Mouse (Mus musculus) forebrain, embryonic 16.5 days (tissue): ENCODE measurements around the gene Usp15. TPM values are rescaled to one million over a fixed set of nuclear protein-coding genes. Genes with fewer than 3 reads are reported as not detected.

ENCODE experiments used
- ATAC-seq: fragments of 200-750 bp; cut with Nextera tagmentation; 2 replicates; pipeline ENCODE4 v1.8.0; 2017; ENCODE audit warnings: mild to moderate bottlenecking, moderate library complexity
- H3K27ac ChIP-seq: fragments of 300-500 bp; sonication (generic); 2 replicates; pipeline ENCODE4 v1.5.1; 2014; ENCODE audit warnings: low read length, control low read depth
- H3K27me3 ChIP-seq: fragments of 300-500 bp; sonication (generic); replicated peaks from 2 replicates; pipeline ENCODE4 v1.6.1; 2014; ENCODE audit warnings: low read length; ENCODE audit not compliant: control insufficient read depth, insufficient read depth
- H3K36me3 ChIP-seq: fragments of 300-500 bp; sonication (generic); 2 replicates; pipeline ENCODE4 v1.6.1; 2014; ENCODE audit not compliant: control insufficient read depth, insufficient read depth
- H3K4me1 ChIP-seq: fragments of 300-500 bp; sonication (generic); replicated peaks from 2 replicates; pipeline ENCODE4 v1.6.1; 2014; ENCODE audit warnings: low read length; ENCODE audit not compliant: control insufficient read depth, insufficient read depth
- H3K4me2 ChIP-seq: fragments of 300-500 bp; sonication (generic); 2 replicates; pipeline ENCODE4 v1.6.1; 2014; ENCODE audit warnings: mild to moderate bottlenecking, low read length, control low read depth
- H3K4me3 ChIP-seq: fragments of 300-500 bp; sonication (generic); replicated peaks from 2 replicates; pipeline ENCODE4 v1.5.1; 2014; ENCODE audit warnings: mild to moderate bottlenecking, low read length, control low read depth
- H3K9ac ChIP-seq: fragments of 300-500 bp; sonication (generic); replicated peaks from 2 replicates; pipeline ENCODE4 v1.6.1; 2014; ENCODE audit warnings: low read depth, low read length, control low read depth
- H3K9me3 ChIP-seq: fragments of 300-500 bp; sonication (generic); 2 replicates; pipeline ENCODE4 v1.6.1; 2016; ENCODE audit warnings: low read length; ENCODE audit not compliant: control insufficient read depth
- WGBS: fragments of 180-500 bp; shearing (Covaris S2); extraction: QIAGEN DNeasy Blood & Tissue Kit; methylation state at CpG from one replicate; pipeline ENCODE4 v1.1.7; 2014; 5-methylcytosine and 5-hydroxymethylcytosine counted together
- polyA plus RNA-seq: library from polyadenylated mRNA; unstranded; fragments of >200 nt; fragmentation: Nextera tagmentation; extraction: Ambion mirVana; gene quantifications from 2 replicates; pipeline ENCODE4 v1.2.1, GENCODE M21; 2015

Gene Usp15
- polyA plus RNA-seq, 1 experiment from 2014 or later = 78.2 TPM

DNA sequence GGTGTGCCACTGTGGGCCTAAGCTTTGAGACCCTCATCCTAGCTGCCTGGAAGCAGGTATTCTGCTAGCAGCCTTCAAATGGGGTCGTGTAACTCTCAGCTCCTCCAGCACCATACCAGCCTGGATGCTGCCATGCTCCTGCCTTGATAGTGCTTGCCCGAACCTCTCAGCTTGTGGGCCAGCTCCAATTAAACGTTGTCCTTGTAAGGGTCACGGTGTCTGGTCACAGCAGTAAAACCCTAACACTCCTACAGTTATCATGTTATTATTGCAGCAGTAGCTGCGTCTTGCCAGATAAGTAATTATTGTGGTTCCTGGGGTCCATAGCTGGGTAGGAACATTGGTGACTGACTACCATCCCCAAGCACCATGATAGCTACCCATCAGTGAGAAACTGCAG lies 4.2 kb upstream of the Usp15 start:
- H3K4me2 ChIP-seq = no peak overlapping the region
- no peaks in the 10 kb centered on the region for H3K36me3 ChIP-seq
- no peak for ATAC-seq
- no peaks in the 10 kb centered on the region for H3K4me1 ChIP-seq
- H3K27ac ChIP-seq = no peak overlapping the region
- 92% methylated on average over 5 of the region's 5 CpGs for WGBS
- no peaks in the 10 kb centered on the region for H3K9me3 ChIP-seq
- no peak overlapping the region for H3K9ac ChIP-seq
- H3K4me3 ChIP-seq = no peak overlapping the region
- no peaks in the 10 kb centered on the region for H3K27me3 ChIP-seq

DNA sequence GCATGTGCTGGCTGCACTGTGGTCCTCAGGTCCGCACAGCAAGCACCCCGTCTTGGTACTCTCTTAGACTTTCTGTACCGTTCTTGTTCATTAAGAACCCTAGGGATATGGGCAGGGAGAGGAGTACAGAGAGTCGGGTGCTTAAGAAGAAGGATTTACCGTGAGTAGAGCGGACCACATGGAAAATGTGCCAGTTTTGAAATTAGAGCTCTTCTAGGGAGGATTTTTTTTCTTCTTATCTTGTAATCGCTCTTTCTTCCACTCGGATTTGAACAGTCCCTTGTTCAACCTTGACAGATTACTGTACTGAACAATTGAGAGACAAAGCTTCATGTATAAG lies 3.5 kb upstream of the Usp15 start:
- WGBS = 89% methylated on average over 8 of the region's 8 CpGs
- Histone ChIP-seq H3K4me2 (no peak overlapping the region), H3K4me3 (no peak overlapping the region), H3K27ac (no peak overlapping the region), H3K36me3 (no peaks in the 10 kb centered on the region), H3K4me1 (peaks cover 4% of the 10 kb centered on the region), H3K27me3 (no peaks in the 10 kb centered on the region), H3K9ac (no peak overlapping the region), H3K9me3 (no peaks in the 10 kb centered on the region)
- no peak for ATAC-seq

DNA sequence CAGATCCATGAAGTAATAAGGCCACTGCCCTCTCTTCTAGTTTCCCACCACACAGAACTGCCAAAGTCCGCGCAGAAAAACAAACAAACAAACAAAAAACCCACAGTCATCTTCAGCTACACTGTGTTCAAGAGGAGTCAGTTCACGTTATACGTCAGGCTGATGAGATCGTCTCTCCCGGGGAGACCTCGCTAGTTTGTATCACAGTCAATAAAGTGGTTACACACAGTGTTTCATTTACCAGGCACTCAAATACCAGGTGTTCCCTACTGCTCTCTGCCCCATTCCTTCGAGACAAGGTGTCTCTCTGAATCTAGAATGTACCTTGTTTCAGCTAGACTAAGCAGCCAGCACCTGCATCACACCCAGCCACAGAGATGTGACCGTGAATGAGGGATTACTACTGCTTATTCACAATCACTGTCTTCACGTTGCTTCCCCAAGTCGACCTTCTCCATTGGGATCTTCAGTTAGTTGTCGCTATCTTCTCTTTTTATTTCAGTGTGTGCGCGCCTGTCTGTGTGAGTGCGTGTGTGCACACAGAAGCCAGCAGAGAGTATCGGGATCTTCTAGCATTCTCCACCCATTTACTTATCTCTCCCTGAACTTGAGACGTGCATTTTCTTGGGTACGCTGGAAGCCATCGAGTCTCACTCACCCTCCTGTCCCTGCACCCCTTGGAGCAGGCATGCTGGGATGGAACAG lies 3.0 kb upstream of the Usp15 start:
- peaks cover 8% of the 10 kb centered on the region for H3K4me1 ChIP-seq
- H3K27ac ChIP-seq = no peak overlapping the region
- no peaks in the 10 kb centered on the region for H3K27me3 ChIP-seq
- ATAC-seq = no peak
- H3K4me3 ChIP-seq = no peak overlapping the region
- H3K4me2 ChIP-seq = no peak overlapping the region
- no peaks in the 10 kb centered on the region for H3K36me3 ChIP-seq
- WGBS = 89% methylated on average over 19 of the region's 19 CpGs
- no peaks in the 10 kb centered on the region for H3K9me3 ChIP-seq
- H3K9ac ChIP-seq = no peak overlapping the region

GRCm38 (mm10) chr10:123199119-123199518 lies 2.3 kb upstream of the Usp15 start:
- Histone ChIP-seq H3K27ac (no peak overlapping the region), H3K4me1 (peaks cover 8% of the 10 kb centered on the region), H3K4me3 (no peak overlapping the region), H3K27me3 (no peaks in the 10 kb centered on the region), H3K9ac (no peak overlapping the region), H3K9me3 (no peaks in the 10 kb centered on the region), H3K36me3 (no peaks in the 10 kb centered on the region), H3K4me2 (no peak overlapping the region)
- 84% methylated on average over 3 of the region's 3 CpGs for WGBS
- no peak for ATAC-seq

DNA sequence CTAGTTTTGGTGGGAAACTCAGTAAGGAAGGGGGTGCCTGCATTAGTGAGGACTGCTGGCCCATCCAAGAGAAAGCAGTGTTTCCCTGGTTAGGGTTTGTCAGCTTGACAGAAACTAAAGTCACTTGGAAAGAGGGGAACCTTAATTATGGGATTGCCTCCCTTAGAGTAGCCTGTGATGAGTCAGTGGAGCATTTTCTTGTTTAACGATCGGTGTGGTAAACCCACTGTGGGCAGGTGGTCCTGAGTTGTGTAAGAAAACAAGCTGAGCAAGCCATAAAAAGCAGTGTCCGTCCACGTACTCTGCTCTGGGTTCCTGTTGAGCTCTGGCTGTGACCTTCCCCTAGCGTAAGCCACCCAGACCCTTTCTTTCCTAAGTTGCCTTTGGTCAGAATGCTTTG lies 1.4 kb upstream of the Usp15 start:
- WGBS = 80% methylated on average over 5 of the region's 5 CpGs
- H3K27me3 ChIP-seq = no peaks in the 10 kb centered on the region
- no peak overlapping the region for H3K9ac ChIP-seq
- H3K27ac ChIP-seq = no peak overlapping the region
- no peak overlapping the region for H3K4me2 ChIP-seq
- peaks cover 8% of the 10 kb centered on the region for H3K4me1 ChIP-seq
- no peaks in the 10 kb centered on the region for H3K36me3 ChIP-seq
- no peak for ATAC-seq
- no peaks in the 10 kb centered on the region for H3K9me3 ChIP-seq
- H3K4me3 ChIP-seq = no peak overlapping the region

DNA sequence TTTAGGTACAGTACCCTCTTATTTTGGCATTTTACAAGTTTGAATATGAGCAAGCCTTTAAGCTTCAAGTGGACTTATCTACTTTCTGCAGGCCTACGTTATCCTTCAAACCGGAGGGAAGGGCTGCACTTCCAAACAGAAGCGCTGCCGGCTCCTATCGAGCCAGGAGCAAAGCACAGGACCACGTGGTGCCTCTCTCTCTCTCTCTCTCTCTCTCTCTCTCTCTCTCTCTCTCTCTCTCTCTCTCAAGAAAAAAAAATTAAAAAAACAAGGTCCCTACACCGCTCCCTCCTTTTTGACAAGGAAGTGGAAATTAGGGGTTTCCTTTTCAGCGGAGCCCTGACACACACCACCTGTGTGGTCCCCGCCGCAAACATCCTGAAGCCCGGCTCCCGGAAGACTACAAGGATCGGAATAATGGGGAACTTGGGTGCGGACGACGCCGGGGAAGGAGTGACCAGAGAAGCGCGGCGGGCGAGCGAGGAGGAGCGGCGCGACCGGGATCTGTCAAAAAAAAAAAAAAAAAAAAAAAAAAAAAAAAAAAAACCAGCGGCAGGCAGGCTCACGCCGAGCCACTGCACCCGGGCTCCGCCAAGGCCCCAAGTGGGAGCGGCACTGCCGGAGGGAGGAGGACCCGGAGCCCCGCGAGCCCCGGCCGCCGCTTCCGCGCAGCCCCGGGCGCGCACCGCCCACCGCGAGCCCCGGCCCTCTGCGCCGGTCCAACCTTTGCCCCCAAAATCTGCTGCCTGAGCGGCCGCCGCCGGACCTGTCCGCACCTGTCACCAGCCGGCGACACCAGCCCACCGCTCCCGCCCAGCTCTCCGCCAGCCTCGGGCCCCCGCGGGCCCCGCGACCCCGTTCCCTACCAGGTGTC lies 597 bp downstream of the Usp15 start:
- H3K4me2 ChIP-seq = peak overlapping the region; percentile 62
- no peaks in the 10 kb centered on the region for H3K9me3 ChIP-seq
- under 1% methylated on average over 52 of the region's 66 CpGs for WGBS
- H3K27me3 ChIP-seq = no peaks in the 10 kb centered on the region
- peak overlapping the region; percentile 94 for H3K4me3 ChIP-seq
- no peaks in the 10 kb centered on the region for H3K36me3 ChIP-seq
- H3K27ac ChIP-seq = peak overlapping the region; percentile 90
- ATAC-seq = peak; percentile 73
- H3K9ac ChIP-seq = peak overlapping the region; percentile 93
- H3K4me1 ChIP-seq = peaks cover 8% of the 10 kb centered on the region

- no peak for ATAC-seq
- H3K4me2 ChIP-seq = peak overlapping the region; percentile 62
- WGBS = 9% methylated on average over 7 of the region's 7 CpGs
Observed at GRCm38 (mm10) chr10:123195501-123195900, 1.3 kb downstream of the Usp15 start.

DNA sequence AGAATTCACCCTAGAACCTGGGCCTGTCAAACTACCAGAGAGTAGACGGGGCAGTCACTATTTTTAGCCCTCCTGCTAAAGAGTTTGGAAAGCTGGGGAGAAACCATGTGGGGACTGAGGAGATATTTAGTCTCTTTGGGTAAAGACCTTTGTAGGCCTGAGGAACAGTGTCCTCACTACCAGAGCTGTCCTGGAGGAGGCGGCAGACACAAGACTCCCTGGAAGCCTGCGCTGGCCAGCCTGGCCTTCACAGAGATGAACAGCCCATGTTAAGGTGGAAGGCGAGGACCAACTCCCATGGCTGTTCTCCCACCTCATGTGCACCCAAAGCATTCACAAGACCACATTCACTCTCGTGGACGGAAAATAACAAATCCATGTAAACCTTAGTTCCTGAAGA lies 5.8 kb downstream of the Usp15 start:
- Histone ChIP-seq H3K4me2 (no peak overlapping the region), H3K4me3 (no peak overlapping the region), H3K9me3 (no peaks in the 10 kb centered on the region), H3K27ac (no peak overlapping the region), H3K36me3 (no peaks in the 10 kb centered on the region), H3K27me3 (no peaks in the 10 kb centered on the region), H3K9ac (no peak overlapping the region), H3K4me1 (peaks cover 13% of the 10 kb centered on the region)
- WGBS = 81% methylated on average over 6 of the region's 6 CpGs
- no peak for ATAC-seq

More at GRCm38 (mm10) chr10:123195501-123195900, 1.3 kb downstream of the Usp15 start:
- H3K36me3 ChIP-seq = no peaks in the 10 kb centered on the region
- peak overlapping the region; percentile 94 for H3K4me3 ChIP-seq
- no peaks in the 10 kb centered on the region for H3K9me3 ChIP-seq
- H3K27ac ChIP-seq = no peak overlapping the region
- H3K9ac ChIP-seq = peak overlapping the region; percentile 93; the same call in 1 of the 2 replicates
- H3K27me3 ChIP-seq = no peaks in the 10 kb centered on the region
- H3K4me1 ChIP-seq = peaks cover 8% of the 10 kb centered on the region

GRCm38 (mm10) chr10:123187337-123187736 lies 9.5 kb downstream of the Usp15 start:
- ATAC-seq = no peak
- H3K36me3 ChIP-seq = no peaks in the 10 kb centered on the region
- no peaks in the 10 kb centered on the region for H3K27me3 ChIP-seq
- 69% methylated on average over 6 of the region's 6 CpGs for WGBS
- H3K9ac ChIP-seq = no peak overlapping the region
- no peaks in the 10 kb centered on the region for H3K9me3 ChIP-seq
- H3K4me1 ChIP-seq = peaks cover 7% of the 10 kb centered on the region
- H3K4me3 ChIP-seq = no peak overlapping the region
- no peak overlapping the region for H3K4me2 ChIP-seq
- no peak overlapping the region for H3K27ac ChIP-seq
